Mouse (Mus musculus): ENCODE results near the gene Nfib.

DNA sequence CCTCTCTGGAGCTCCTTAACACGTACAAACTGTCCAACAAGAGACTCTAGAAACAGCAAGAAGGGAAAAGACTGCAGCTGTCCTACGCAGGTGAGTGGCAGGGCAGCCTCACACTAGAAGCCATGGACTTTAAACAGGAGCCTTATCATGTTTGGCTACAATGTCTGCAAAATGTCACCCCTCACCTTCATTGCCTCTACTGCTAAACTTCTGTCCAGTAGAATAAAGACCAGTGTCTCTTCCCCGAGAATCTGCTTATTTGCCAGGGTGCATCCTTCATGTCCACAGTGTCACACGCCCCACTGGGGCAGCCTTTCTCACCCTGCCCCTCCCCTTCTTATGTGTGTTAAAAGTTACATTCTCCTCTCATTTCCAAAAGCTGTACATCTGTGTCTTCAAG is 319.9 kb downstream of the Nfib start:
- TF ChIP-seq POLR2A (IDR thresholded peaks at IDR 0.05; ENCODE audit: insufficient read length, low read depth) (no peak), USF1 (IDR thresholded peaks at IDR 0.05; ENCODE audit: low read depth) (no peak), E2F4 (IDR thresholded peaks at IDR 0.05; ENCODE audit: insufficient read depth) (no peak), TCF12 (IDR thresholded peaks at IDR 0.05; ENCODE audit: insufficient read depth, poor library complexity, severe bottlenecking) (no peak), MYOG (IDR thresholded peaks at IDR 0.05; ENCODE audit: control insufficient read depth in 1 of 3, insufficient read depth in 1 of 3, insufficient read length in 2 of 3, low read depth in 2 of 3) (no peak), REST (IDR thresholded peaks at IDR 0.05; ENCODE audit: insufficient read depth, insufficient read length) (no peak), MAX (IDR thresholded peaks at IDR 0.05; ENCODE audit: low read depth) (no peak), CEBPB (IDR thresholded peaks at IDR 0.05; ENCODE audit: insufficient read depth, poor library complexity, severe bottlenecking) (no peak)

Measured in myocyte (in vitro differentiated cells).